Mouse (Mus musculus) inflammation-experienced regulatory T-cells, adult 6 months (primary cell): ENCODE data around the gene Gkap1. TPM values are rescaled to one million over a fixed set of nuclear protein-coding genes. Genes with fewer than 3 reads are reported as not detected.

Experiments
- ATAC-seq: one replicate; pipeline ENCODE4 v1.8.0; 2017
- polyA plus RNA-seq, 3 experiments: library from polyadenylated mRNA; unstranded; fragments of 100-300 nt; shearing (Covaris generic); gene quantifications; one replicate each; pipeline ENCODE4 v1.2.1; 2017

Gene Gkap1
- polyA plus RNA-seq, 3 experiments from 2014 or later = 0.38 to 1.1 (median 0.87) TPM

DNA sequence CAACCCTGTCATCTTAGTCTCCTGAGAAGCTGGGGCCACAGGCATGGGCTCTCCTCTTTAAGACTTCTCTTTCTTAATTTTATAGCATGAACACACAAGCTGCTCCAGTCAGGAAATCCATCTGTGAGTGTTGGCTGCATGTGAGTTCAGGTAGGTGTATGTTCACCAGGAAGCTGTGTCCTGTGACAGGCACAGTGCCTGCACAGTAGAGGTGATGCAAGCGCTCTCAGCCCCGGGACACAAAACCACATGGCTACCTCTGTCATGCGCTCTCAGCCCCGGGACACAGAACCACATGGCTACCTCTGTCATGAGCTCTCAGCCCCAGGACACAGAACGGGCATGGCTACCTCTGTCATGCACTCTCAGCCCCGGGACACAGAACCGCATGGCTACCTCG, 12.0 kb downstream of the Gkap1 start:
- no peak for ATAC-seq

GRCm38 (mm10) chr13:58261674-58262073, 13.8 kb downstream of the Gkap1 start:
- no peak for ATAC-seq

GRCm38 (mm10) chr13:58253268-58253667, 22.2 kb downstream of the Gkap1 start:
- no peak for ATAC-seq

- no peak for ATAC-seq
These were observed 26.5 kb downstream of the Gkap1 start for GRCm38 (mm10) chr13:58248957-58249356.

GRCm38 (mm10) chr13:58236536-58236935, 39.0 kb downstream of the Gkap1 start:
- ATAC-seq = no peak

DNA sequence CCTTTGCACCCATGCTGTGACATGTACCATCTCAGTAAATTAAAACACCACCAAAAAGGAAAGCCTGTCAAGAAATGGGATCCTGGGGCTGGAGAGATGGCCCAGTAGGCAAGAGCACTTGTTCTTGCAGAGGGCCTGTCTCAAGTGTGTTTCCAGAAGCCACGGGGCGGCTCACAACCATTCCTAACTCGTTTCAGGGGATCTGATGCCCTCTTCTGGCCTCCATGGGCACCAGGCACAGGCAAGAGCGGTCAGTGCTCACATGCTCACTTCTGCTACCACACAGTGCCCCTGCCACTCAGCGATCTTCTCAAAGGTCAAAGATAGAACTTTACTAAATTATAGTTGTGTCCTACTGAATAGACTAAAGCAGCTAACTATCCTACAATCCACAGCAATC, 42.9 kb downstream of the Gkap1 start:
- ATAC-seq = peak; percentile 38

DNA sequence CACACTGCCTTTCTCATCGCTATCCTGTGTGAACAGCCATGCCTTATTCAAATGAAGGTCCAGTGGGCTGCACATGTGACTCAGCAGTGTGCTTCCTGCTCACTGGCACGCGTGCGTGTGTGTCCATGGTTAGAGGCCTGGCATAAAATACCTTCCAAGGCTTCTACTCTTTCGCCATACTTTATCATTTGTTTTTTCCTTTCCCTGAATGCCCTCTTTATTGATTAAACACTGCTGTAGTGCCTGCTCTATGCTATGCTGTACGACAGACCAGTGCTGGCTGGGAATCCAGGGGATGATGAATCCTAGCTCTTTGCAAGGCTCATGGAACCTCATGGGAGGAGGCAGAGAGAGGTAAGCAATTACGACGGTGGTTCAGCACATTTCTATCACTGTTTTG, 43.4 kb downstream of the Gkap1 start:
- ATAC-seq = no peak

- no peak for ATAC-seq
These were observed 46.9 kb downstream of the Gkap1 start for GRCm38 (mm10) chr13:58228624-58229023.

GRCm38 (mm10) chr13:58225694-58226093, 49.8 kb downstream of the Gkap1 start:
- no peak for ATAC-seq

DNA sequence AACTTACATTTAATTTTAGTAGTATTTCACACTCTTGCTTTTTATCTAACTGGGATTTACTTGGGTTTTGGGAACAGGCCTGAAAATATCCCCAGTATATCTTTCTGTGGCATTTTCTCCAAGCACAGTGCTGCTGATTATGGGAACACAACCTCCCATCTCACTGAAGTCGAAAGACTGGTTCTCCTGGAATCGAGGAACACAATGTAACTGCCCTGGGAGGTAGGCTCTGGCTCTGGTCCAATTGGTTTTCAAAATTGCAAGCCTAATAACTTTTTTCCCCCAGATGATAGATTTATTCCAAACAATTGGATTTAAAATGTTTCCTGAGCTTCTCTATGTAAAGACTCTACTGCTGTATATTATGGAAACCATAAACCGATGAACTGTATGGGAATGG, 55.3 kb downstream of the Gkap1 start:
- ATAC-seq = no peak

DNA sequence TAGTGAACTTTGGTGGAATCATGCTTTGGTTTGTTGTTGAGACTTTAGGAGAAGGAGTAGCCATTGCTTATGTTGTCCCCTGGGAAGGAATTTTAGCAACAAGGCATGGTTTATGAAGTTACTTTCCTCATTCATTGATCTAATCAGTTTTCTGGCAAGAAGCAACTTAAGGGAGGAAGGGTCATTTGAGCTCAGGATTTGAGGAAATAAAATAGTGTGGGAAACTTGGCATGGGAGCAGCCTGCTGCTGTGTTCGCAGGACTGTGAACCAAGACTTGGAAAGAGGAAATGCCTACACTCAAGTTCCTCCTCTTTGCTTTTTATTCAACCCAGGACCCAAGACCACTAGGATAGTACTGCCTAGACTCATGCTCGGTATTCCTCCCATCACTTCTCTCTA, 58.0 kb downstream of the Gkap1 start:
- ATAC-seq = no peak

DNA sequence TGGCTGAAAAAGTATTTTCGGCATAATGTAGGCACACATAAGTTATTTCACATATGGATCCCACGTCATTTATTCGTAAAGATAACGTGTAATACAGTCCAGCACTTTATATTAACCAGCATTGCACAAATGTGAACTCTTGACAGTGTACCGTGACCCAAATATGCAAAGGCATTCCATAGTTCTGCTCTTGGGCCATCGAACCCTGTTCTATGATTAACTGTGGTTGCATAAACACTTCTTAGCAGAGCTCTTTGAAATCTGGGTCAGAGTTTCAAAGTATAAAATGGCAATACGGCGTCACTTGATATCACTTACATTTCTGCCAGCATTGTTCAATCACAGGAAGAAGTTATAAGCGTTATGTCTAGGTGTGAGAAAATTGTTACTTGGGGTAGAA, 59.1 kb downstream of the Gkap1 start:
- no peak for ATAC-seq

- peak; percentile 87 for ATAC-seq
These were observed 59.7 kb downstream of the Gkap1 start, which contains the start of gene Ubqln1 for GRCm38 (mm10) chr13:58215592-58216341. Gene Ubqln1 (minus strand): TSS chr13:58215653.

DNA sequence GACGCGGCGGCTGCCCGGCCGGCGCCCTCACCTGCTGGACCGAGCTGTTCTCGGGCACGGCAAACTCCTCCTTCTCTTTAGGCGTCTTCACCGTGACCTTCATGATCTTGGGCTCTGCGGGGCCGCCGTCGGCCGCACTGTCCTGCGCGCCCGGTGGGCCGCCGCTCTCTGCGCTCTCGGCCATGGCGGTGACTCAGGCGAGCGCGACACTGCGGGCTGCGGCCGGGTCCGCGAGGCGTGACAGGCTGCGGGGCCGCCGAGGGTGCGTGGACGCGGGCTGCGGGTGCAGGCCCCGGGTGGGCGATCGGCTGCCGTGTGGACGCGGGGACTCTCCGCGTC, 60.3 kb downstream of the Gkap1 start:
- ATAC-seq = no peak

DNA sequence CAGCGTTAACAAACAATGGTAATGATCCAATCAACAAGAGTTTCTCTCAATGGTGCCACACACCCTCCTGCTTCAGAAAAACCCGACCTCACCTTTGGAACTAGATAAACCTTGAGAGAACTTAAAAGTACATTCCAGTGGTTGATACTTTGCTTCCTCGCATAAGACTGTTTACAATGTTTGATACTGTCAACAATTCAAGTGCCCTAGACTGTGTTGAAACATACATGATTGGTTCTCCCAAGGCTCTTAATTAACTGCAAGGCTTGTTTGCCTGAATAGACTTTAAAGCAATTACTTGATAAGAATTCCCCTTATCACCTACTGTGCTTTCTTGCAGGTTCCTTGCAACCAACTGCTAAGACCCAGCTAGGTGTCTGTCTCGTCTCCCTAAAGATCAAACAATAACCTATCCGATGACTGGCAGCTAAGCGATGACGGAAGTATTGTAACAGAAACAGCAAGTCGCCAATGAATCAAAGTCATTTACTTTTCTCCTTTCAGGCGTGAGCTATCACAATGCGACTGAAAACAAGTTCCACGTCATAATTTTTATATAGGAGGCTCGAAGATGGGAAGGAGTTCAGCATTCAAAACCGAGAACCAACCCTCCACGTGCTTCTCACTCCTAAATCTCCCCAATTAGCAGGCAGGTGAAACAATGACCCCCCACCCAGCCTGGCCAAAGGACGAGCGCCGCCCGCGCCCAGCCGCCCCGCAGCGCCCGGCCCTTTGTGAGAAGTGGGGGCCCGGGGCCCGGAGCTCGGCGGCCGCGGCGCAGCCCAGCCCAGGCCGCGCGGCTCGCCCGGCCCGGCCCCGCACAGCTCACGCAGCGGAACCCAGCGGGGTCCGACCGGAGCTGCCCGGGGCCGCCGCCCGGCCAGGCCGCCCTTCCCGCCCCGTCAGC, 60.9 kb downstream of the Gkap1 start:
- peak; percentile 41 for ATAC-seq

DNA sequence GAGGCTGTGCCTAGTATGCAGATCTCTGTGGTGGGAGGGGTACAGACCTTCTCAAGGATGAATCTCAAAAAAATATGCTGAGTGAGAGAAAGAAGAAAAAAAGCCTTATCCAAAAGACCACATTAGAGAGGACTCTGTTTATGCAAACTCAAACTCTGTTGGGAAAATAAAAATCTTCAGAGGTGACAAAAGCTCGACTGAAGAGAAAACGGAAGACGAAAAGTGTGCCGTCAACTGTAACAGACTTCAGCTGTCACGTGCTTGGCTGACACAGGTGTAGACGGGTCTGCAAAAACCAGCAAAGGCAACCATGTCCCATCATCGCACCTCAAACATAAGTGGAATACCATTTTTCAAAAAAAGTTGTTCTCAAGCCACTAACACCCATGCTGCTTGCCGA, 61.7 kb downstream of the Gkap1 start:
- ATAC-seq = no peak

DNA sequence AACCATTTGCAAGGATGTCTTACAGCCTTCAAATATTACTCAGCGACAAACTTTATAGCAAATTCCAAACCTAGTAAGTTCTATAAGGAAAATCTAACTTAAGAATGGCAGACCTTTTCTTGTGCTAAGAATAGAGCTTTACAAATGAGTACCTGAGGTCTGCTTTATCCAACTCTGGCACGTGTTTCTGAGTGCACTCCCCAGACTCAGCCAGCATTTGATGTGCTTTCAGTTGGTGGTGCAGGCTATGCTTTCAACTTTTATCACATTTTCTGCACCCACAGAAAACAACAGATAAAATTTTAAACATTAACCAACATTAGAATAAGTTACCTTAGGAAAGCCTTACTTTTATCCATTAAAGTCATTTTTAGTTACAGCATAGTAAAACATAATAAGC, 63.0 kb downstream of the Gkap1 start:
- no peak for ATAC-seq

DNA sequence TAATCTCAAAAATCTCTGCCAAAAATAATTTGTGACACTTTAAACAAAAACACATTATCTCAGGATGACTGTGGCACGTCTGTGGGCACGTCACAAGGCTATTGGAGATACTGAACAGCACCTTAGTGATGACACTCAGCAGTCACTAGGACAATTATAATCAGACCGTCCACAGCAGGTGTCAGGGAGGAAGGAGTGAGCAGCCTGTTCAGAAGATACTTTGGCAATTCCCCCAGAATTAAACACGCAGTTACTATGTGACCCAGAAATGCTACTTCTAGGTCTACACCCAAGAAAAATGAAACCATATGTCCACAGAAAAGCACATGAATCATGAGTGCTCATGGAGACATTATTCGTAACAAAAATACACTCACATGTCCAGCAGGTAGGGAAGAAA, 65.1 kb downstream of the Gkap1 start:
- ATAC-seq = no peak

DNA sequence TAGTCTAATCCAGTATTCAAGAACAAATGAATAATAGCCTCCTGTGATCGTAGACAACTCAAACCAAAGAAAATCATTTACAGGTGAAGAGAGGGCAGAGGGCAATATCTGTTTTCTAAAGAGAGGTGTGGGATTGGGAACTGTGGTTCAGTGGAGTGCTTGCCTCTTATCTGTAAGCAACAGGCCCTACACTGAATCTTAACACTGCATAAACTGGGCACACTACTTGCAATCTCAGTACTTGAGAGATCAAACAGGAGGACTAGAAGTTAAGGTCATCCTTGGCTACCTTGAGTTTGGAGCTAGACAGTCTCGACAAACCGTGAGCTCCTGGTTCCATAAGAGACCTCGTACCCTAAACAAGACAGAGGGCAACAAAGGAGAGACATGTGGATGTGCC, 69.4 kb downstream of the Gkap1 start:
- ATAC-seq = no peak

DNA sequence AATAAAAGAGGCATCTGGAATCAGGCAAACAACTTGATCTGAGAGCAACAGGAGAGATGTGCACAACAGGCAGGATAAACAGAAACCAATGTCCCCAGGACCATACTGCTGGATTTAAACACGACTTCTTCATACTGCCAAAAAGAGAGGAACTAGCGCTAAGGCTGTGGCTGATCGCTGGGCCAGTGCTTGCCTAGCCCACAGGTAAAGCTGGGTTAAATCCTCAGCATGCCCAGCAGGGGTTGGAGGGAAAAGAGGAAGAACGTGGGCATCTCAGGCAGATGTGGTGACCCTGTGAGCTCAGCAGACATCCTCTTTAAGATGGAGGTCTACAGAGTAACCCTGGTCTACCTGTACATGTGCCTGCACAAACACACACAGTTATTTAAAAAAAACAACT, 70.5 kb downstream of the Gkap1 start:
- no peak for ATAC-seq

GRCm38 (mm10) chr13:58204202-58204601, 71.3 kb downstream of the Gkap1 start:
- no peak for ATAC-seq

DNA sequence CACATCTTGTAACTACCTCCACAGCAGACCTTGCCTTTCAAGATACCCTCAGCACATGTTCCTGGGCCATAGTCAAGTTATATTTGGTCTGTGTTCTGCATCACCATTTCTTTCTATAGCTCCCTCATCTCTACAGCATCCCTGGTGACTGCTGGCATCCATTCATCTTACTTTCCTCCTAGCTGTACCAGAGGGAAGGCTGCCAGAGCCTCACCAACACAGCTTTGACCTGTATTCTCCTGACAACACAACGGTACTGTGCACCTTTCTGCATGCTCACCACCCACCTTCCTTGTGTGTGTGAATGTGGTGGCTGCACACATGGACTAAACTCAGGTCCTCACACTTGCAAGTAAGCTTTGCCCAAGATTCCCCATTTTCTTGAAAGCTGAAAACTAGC, 72.6 kb downstream of the Gkap1 start:
- ATAC-seq = no peak

DNA sequence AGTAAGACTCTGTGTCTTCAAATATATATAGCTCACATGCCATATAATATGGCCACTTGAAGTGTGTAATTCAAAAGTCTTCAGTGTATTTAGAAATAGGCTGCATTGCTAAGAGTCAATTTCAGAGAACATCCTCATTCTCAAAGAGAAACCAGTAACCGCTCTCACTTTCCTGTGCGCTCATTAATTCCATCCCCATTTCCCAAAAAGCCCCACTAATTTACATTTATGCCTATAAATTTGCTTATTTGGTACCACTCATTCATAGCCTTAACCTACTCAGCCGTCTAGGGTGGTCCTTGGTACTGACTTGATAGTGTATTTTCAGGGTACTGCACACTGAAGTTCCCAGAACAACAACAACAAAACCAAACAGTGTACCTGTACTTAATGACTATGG, 73.6 kb downstream of the Gkap1 start:
- ATAC-seq = no peak

DNA sequence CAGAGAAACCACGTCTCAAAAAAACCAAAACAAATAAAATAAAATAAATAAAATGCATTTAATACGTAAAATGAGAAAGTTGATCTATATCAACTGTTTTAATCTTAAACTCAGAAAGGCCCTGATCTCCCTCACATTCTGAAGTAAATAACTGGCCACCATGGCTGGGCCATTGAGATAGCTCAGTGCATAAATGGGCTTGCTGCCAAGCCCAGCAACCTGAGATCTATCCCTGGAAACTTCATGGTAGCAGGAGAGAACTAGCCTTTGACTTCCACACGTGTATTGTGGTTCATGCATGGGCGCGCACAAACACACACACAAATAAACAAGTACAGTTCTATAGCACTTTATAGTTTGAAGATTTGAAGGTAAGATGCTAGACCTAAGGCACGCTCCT, 74.2 kb downstream of the Gkap1 start:
- no peak for ATAC-seq
